Mouse (Mus musculus) Muller cell, postnatal 12 days (primary cell): ENCODE data around the gene Kcnd2.

Experiments
- DNase-seq: peaks from one replicate; pipeline ENCODE4 v3.0.0-alpha.2; 2015; ENCODE audit errors: inconsistent ontology term

Kcnd2 gene

DNA sequence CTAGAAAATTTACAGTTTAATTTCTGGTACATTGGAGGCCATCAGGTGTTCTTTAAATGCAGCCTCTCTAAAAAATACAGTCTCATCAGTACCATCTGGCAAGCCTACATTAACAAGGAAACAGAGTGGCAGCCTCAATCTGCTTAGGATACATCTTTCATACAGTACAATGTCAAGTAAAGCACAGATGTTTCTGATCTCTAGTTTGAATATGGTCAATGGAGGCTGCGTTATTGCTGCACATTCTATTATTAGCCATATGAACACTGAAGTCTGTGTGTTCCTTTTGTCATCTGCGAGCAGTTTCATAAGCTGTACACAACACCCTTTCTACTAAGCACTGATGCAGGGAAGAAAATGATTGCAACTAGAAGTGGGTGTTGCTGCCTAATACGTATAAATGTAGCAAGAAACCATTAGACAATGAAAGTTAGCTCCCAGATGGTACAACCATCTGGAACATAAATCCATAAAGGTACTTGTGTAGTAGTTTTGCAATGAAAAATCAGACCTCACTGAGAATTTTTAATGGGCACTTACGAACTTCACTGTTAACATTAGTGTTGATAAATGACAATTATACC, 209.0 kb downstream of the Kcnd2 start:
- no peak for DNase-seq

DNA sequence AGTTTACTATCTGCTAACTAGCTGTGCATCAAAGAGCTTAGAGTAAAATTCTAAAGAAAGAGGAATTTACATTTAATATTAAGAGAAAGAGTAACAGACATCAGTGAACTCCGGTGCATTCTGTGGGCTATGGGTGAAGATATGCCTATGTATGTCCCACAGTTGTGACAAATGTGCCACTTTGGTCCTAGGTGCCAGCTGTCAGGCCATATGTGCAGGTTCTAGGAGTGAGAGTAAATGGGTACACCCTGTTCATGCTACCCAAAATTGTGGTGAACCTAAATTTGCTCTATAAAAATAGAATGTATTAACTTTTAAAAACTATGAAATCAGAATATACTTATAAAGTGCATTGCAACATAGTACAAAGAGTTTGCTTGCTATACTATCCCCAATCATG, 215.8 kb downstream of the Kcnd2 start:
- DNase-seq = no peak

DNA sequence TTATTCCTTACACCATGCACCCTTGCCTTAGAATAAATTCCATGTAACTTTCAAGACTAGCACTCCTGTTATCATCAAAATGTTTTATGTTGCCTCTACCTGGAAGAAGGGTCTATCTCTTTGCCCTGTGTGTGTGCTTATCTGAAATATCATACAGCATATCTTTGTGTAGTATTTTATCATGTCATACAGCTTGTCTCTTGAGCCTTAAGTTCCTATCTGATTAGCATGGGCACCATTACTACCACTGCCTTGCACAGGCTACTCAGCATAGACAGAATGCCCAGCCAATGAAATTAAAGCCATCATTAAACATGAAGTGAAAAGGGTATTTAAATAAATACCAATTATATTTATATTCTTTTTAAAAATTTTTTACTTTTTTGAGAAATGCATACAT, 249.4 kb downstream of the Kcnd2 start:
- DNase-seq = no peak

DNA sequence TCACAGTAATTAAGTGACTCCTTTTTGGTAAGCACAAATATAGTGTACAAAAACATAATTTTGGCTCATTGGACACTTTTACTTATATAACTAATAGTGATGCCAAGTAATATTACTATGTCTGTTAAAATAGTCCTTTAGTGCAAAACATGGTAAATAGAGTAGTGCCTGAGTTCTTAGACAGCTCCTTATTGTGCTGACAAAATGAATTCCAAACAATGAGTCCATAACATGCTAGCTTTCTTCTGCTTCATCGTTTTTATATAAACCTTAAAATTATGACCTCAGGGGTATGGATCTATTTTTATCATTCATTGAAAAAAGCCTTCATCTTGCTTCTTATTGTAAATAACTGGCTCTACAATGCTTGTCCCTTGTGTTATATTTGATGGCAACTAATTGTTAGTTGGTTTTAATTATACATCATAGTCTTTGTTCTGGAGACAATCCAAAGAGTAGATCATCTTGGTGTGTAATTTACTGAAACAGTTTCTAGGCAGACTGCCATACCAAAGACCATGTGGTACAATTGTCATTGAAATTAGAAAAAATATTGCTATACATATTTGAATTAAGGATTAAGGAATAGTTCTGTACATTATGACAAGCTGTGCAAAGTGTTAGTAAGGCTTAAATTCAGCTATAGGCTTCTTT, 256.7 kb downstream of the Kcnd2 start:
- DNase-seq = no peak

DNA sequence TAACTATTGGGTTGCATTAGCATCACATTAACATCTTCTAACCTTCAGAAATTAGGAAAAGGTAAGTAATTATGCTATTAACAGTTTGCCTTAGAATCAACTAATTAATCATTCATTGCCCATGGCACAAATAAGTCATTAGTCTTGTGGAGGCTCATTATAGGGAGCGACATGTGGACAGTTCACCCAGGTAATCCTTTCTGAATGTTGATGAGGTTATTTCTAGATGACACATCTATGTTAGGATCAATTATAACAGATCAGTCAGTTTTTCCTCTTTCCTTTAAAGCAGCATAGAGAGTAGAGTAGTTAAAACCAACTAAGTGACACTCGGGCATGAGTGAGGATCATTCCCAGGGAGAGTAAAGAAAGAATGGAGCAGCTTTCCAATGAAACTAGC, 267.4 kb downstream of the Kcnd2 start:
- DNase-seq = no peak

DNA sequence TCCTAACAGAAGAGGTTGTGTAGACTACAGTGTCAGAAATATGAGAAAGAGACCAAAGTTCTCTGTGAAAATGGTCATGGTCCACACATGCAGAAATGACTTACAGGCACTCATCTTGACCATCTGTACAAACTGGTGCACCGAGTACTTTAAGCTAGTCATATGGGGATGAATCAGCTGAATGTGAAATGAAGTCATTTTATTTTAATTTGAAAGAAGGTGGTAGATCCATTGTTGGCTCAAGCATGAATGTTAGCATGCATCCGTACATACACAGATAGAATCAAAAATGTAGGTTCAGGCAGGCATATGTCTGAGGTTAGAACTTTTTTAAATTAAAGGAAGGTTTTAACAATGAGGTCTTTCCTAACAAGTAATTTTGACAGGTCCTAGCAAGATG, 273.2 kb downstream of the Kcnd2 start:
- no peak for DNase-seq

DNA sequence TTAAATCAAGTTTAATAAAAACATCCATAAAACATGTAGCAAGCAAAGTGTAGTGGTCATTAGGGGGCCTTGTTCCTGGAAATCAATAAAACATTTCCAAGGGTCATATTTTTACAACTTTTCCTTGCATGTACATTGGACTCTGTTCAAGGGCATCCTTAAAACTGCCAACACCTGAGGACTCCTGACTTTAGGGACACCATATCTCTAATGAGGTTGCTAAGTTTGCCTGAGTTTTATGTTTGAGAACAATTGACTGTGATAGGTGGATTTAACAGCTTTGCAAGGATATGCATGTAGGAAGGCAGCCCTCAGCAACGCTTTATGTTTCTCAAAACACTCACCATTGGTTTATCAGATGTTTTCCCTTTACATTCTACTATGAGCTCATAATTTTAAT, 287.6 kb downstream of the Kcnd2 start:
- no peak for DNase-seq

DNA sequence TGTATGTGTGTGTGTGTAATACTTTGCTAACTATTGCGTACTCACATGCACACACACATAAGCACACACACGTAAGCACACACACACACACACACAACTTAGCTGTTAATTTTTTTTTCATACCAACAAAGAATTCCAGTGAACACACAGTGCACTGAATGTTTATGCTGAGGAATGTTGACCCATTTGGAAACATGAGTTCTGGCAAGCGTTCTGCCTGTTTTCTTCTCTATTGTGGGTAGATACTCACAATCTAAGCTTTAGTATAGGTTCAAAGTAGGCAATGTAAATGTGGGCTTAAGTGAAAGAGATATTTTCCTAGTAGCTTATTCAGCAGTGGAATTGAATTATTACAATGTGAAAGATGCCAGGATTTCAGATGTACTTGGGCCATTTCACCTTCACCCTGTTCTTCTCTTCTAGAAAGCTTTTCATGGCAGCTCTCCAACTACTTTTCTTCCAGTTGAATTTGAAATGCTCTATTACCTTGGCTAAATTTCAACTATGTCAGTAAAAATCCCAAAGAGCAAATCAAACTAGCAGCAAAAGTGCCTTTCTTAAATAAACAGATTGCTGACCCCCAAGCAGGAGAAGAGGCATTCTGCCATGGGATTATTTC, 295.4 kb downstream of the Kcnd2 start:
- peak; percentile 85 for DNase-seq

DNA sequence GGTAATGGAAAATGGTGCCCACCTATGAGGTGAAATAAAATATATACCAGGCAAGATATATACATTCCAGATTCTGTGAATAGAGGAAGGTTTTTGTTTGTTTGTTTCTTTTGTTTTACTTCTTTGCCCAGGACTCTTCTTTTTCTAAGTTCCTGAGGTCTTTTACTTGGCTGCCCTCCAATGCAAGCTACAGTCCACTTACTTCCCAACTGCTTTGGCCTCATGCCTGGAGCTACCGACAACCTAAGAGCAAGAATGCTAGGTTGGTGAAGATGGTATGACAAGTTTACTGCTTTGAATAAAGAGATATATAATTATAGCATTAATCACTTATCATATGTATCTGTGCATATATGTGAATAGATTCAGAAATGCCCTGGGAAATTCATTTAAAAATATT, 305.0 kb downstream of the Kcnd2 start:
- DNase-seq = peak; percentile 21

DNA sequence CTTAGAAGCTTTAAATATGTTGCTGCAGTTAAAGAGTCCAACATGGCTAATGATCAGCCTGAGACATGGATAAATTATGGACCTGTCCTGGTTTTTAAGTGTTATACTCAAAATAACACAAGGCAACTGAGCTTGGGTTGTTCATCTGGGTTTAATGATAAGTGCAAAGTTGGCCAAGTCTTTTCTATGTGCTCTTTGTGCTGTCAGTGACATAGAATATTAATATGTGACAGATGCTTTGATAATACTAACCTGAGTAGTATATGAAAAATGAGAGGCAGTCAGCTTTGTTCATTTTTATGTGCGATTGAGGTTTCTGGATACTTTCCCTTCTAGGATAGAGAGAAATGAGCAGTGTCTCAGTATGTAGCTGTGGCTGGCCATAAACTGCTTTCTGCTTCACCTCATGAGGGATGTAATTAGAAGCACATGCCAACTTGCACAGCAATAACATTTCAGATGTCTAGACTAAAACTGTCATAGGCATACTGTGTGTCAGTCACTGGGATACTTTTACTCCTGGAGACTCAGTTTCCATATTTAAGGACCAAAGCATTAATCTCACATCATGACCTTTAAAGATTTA, 312.3 kb downstream of the Kcnd2 start:
- no peak for DNase-seq

DNA sequence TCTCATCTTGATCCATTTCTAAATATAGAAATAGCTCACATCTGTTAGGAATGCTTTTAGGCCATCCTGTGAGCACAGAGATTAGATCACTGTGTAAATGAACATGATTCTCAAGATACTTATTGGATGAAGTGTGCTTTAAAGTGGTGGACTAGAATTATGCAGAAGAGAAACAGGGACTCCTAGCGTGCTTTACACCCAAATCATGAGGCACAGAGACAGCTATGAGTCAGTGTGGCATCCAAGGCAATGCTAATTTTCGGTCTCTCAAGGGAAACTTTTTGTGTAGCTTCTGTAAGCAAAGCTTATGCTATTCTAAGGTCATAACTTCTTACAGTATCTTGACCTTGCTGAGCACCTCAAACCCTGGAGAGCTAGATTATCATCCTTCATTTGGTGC, 318.7 kb downstream of the Kcnd2 start:
- peak; percentile 56 for DNase-seq

DNA sequence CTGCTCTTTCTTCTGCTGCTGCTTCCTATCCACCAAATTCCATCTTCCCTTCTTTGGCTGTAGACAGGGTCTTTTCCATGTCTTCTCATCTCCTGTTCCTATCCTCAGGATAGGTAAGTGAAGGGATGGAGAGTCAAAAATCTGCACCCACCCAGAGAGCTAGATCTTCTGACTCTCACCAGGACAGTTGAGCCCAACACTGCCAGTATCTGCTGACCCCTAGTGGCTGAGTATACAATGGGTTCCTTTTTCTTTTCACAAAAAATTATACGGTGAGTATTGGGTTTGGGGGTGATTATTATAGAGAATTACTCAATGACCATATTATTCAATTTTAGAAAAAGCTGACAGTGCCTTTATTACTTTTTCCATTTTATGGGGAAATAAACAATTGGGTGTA, 319.5 kb downstream of the Kcnd2 start:
- peak; percentile 11 for DNase-seq

DNA sequence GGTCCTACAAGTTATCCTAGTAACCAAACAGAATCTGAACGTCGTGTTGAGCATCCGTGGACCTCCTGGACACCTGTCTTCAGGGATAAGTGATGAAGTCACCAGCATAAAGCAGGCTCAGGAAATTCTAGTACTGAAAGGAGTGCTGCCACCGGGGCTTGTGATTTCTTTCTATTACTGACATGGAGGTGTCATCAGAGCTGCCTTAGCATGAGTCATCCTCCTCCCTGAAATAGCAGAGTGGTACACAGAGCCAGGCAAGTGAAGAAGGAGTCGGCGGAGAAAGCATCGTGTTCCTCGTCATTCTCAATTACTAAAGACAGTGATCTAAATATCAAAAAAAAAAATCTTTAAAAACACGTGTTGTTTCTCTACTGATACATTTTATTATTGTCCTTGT, 336.2 kb downstream of the Kcnd2 start:
- no peak for DNase-seq

DNA sequence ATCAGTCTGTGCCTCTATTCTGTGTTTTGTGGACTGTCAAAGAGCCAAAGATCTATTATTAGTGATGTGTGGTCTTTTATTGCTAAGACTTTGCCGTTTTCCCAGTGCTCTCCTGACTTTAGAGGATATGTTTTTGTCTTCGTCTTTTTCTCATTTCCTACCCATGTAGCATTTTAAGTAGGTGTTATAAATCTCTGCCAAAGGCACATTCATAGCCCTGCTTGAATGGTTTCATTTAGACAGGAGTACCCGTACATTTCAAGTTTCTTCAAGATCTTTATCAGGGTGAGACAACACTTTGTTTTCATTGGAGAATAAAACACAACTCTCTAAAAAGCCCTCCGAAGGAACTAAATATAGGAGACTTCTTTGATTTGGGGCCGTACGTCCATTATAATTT, 355.7 kb downstream of the Kcnd2 start:
- no peak for DNase-seq

DNA sequence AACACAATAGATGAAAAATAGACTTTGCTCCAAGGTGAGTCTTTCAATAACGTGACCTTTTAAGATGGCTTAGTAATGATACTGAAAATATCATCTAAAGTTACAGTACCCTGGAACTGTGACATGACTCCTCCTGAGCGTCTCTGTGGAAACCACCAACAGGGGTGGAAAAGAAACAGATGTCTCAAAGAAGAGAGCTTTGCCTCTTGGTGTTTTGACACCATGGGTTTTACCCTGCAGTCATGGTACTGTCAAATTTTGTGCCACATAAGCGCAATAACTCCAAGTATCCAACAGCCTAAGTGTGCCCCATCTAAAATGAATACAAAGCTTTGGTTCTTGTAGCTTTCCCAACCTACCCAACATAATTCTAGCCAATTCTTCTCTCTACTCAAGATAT, 374.9 kb downstream of the Kcnd2 start:
- no peak for DNase-seq

DNA sequence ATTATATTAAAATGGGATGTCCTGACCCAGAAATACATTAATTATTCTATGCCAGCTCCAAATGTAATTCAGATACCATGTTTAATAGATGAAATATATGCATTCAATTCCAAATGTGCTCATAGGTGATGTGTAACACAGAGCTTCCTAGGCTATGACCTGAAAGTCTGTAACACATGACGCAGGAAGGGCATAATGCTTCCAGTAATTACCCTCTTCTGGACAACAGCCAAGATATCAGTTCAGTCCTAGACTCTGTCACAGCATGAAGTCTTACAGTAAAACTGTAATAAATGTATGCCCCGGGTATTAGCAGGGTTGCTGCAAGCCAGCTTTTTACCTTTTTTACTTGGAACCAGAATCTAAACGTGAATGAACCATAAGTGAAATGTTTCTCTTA, 382.1 kb downstream of the Kcnd2 start:
- no peak for DNase-seq

DNA sequence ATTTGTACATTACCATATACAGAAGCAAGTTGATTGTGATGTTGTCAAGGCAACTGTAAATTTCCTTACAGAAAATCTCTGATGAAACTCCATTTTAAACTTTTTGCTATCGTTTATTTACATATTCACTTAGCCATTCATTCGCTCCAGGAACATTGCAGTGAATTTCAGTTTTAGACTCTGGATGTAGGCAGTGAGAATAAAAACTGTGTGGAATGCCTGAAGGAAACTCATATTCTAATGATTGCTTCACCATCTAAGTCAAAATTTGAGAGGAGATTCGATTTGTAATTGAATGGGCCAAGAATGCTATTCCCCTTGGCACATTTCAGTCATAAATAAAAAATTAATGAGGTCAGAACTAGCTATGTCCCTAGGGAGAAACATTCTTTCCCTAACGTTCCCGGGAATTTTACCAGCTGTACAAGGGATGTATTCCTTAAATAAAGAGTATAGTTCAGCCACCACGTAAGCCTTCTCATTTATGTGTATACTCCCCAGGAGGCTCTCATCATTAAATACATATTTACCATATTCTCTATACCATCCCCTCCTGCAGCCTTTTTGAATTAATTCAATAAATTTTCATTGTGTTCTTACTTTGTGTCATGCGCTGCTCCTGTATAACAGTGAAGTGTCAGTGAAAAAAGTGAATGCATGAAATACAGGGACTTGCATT, 394.2 kb downstream of the Kcnd2 start:
- no peak for DNase-seq

DNA sequence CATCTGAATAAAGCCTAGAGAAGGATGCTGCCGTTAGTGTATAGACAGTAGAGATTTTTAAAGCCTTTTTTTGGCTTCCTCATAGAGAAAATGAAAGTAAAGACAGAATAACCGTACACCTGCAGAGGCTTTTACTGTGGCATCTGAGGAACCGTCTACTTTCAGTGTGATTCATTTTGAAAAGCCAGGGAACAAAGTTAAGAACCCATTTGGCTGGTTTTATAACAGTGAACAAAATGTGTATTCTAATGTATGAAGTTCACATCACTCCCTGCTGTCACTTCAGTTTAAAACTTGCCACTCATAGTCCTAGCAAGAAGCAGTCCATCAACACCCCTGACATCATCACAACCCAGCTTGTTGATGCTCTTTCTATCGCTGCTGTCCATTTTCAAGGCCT, 414.7 kb downstream of the Kcnd2 start:
- DNase-seq = no peak

DNA sequence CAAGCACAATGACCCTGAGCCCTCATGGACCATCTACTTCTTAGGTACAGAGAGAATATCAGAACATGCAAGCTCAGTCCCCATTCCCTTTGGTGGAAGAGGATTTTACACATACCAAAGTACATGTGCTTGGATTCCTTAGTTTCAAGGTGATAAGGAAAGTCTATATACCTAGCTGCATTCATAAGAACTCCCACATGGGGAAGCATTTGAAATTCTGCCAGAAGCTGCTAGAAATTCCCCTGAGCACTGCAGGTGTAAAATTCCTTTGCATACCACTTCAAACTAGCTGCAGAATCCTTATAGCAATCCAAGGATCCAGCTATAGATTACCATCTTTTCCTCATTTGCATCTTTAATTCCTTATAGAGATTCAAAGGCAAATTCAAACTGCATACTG, 440.4 kb downstream of the Kcnd2 start:
- no peak for DNase-seq

DNA sequence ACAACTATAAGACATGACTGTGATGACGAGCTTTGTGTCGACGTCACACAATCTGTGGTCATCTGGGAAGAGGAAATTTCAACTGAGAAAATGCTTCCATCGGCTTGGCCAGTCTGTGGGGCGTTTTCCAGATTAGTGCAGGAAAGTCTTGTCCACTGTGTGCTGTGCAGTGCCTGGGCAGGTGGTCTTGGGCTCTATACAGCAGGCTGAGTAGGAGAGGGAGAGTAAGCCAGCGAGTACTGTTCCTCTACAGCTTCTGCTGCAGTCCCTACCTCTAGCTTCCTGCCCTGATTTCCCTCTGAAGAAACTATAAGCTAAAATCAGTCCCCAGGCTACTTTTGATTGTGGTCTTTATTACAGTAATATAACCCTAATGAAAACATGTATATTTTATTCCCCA, 448.8 kb downstream of the Kcnd2 start:
- DNase-seq = no peak

DNA sequence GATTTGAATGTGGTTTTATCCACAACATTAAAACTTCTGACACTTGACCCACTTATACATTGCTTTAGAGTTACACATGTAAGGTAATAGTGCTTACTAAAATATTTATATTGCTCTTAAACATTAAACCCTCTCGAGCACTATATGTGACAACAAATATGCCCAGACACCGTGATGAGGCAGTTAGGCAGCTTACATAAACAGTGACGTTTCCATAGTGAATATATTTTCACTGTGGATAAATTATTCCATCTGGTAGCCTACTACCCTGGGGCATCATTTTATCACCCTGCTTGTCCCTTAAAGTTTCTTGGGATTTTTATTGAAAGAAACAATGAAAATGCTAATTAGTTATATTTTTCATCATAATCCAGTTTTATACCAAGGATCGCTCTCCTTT, 449.3 kb downstream of the Kcnd2 start:
- DNase-seq = no peak

DNA sequence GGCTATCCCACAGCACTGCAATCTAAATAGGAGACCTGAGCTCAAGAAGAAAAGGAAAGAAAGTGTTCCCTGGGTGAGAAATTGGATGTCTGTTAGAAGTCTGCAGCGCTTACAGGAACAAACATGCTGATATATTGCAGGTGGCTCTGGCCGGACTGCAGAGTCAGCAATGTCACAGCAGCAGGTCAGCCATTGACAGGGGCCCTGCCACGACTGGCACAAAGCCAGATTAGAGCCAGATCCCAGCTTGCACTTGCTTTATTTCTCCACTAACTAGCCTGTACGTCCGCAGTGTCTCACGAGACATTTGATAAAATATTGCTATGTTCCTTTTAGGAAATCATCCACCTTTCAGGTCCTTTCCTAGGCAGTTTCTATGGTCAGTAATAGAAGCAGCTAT, 468.9 kb downstream of the Kcnd2 start:
- DNase-seq = no peak

DNA sequence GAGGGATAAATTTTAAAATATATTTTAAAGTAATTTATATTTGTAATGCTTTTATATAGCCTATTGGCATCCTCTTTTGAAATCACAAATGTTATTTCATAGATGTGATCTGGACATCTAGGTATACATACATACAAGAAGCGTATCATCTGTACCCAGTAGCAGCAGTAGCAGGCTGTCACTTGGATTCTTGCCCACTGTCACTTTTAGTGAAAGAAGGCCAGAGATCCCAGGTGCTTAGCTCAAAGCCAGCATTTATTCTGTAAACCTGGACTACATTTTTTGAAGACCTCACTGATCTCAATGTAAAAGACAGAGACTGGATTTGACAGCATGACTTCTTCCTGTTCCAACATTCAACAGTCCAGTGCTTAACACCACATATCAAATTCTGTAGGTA, 471.1 kb downstream of the Kcnd2 start:
- no peak for DNase-seq
